Mouse (Mus musculus) heart, adult 2 months (tissue): ENCODE data around the gene Ttyh2. TPM values are rescaled to one million over a fixed set of nuclear protein-coding genes. Genes with fewer than 3 reads are reported as not detected.

Experiments used
- DNase-seq, 2 experiments: peaks; one replicate each; pipeline ENCODE4 v3.0.0; 2021
- H3K27ac ChIP-seq: fragments of 200-600 bp; 2 replicates; pipeline ENCODE4 v1.8.1; 2022
- H3K27me3 ChIP-seq: fragments of 200-500 bp; 2 replicates; pipeline ENCODE4 v1.6.1; 2012; ENCODE audit warnings: mild to moderate bottlenecking, low read length, inconsistent platforms, mixed read lengths; ENCODE audit not compliant: control insufficient read depth, insufficient read depth
- H3K36me3 ChIP-seq: fragments of 200-500 bp; 2 replicates; pipeline ENCODE4 v1.6.1; 2012; ENCODE audit warnings: low read length, inconsistent platforms; ENCODE audit not compliant: control insufficient read depth, insufficient read depth
- H3K4me1 ChIP-seq: fragments of 200-500 bp; 2 replicates; pipeline ENCODE4 v1.6.1; 2011; ENCODE audit warnings: low read length; ENCODE audit not compliant: control insufficient read depth, insufficient read depth
- H3K4me3 ChIP-seq: fragments of 200-600 bp; 2 replicates; pipeline ENCODE4 v1.8.1; 2022
- H3K79me2 ChIP-seq: fragments of 200-500 bp; replicated peaks from 2 replicates; pipeline ENCODE4 v1.6.1; 2012; ENCODE audit warnings: mild to moderate bottlenecking, inconsistent platforms, low read length, moderate library complexity, mixed read lengths; ENCODE audit not compliant: control insufficient read depth, insufficient read depth
- H3K9ac ChIP-seq: fragments of 200-500 bp; 2 replicates; pipeline ENCODE4 v1.6.1; 2012; ENCODE audit warnings: low read depth, mild to moderate bottlenecking, control low read depth, inconsistent platforms, low read length, mixed read lengths
- CTCF ChIP-seq: fragments of 200-600 bp; IDR thresholded peaks from 2 replicates; pipeline ENCODE4 v1.8.1; 2022; ENCODE audit warnings: antibody characterized with exemption, mild to moderate bottlenecking, moderate library complexity
- EP300 ChIP-seq: fragments of 200-500 bp; IDR thresholded peaks from 2 replicates; pipeline ENCODE4 v1.6.1; 2011; ENCODE audit warnings: low read depth, low read length, control low read depth; ENCODE audit not compliant: insufficient read depth
- POLR2A ChIP-seq: fragments of 200-500 bp; IDR thresholded peaks from 2 replicates; pipeline ENCODE4 v1.6.1; 2011; ENCODE audit warnings: mild to moderate bottlenecking, low read depth, low read length, control low read depth; ENCODE audit not compliant: insufficient read depth
- WGBS: fragments of 180-500 bp; shearing (Covaris S2); methylation state at CpG from one replicate; pipeline ENCODE4 v1.1.7; 2018; 5-methylcytosine and 5-hydroxymethylcytosine counted together
- intact Hi-C: fragments of 180-260 bp; cut with DNase I; formaldehyde crosslinking; loops from one replicate; pipeline ENCODE4 v1.15.1; 2025
- polyA plus RNA-seq: library from polyadenylated mRNA; depleted of rRNA; stranded (reverse); fragments of >200 nt; gene quantifications from 2 replicates; pipeline ENCODE4 v1.2.3, GENCODE M21; 2012
- total RNA-seq, 2 experiments: library from RNA; stranded (reverse); gene quantifications; 2 replicates each; pipeline ENCODE4 v1.2.3; 2021

Ttyh2 gene
- total and polyA plus RNA-seq, 3 experiments: 4.3 to 6.3 (median 4.9) TPM

- Histone ChIP-seq H3K4me3 (no peak overlapping the region), H3K4me1 (peaks cover 2% of the 10 kb centered on the region), H3K27ac (no peak overlapping the region), H3K36me3 (no peaks in the 10 kb centered on the region), H3K79me2 (no peaks in the 10 kb centered on the region), H3K27me3 (no peaks in the 10 kb centered on the region), H3K9ac (no peak overlapping the region)
- intact Hi-C loops: no loop called here
- DNase-seq: peak; percentile 31 to 39
- 79% methylated on average over 7 of the region's 7 CpGs for WGBS
- TF ChIP-seq CTCF: no peak
- no peak for TF ChIP-seq POLR2A
- no peak for TF ChIP-seq EP300
Measured at GRCm38 (mm10) chr11:114698496-114698895, 23.3 kb downstream of the Ttyh2 start.

DNA sequence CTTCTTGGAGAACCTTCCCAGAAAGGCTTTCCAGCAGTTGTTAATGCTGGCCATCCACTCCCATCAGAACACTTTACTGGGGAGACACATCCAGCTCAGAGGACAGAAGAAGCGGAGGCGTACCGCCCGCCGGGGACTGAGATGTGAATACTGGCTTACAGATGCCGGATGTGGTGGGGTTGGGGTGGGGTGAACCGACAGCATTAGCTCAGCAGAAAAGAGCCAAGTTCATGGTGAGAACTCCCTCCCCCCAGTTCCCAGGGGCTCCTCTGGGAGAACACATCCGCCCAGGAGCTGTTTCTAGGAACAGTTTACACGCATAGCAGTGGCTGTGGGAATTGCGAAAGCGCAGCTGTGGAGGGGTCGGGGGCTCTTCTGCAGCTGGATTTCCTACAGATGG, 24.3 kb downstream of the Ttyh2 start:
- no peak overlapping the region for H3K9ac ChIP-seq
- no peaks in the 10 kb centered on the region for H3K36me3 ChIP-seq
- H3K27ac ChIP-seq: no peak overlapping the region; the same call in 1 of the 2 replicates
- no peak overlapping the region for H3K4me3 ChIP-seq
- H3K27me3 ChIP-seq: no peaks in the 10 kb centered on the region
- intact Hi-C loops: no loop called here
- H3K79me2 ChIP-seq: no peaks in the 10 kb centered on the region
- TF ChIP-seq POLR2A: no peak
- no peak for TF ChIP-seq CTCF
- peak; percentile 74 to 86 for DNase-seq
- peaks cover 2% of the 10 kb centered on the region for H3K4me1 ChIP-seq
- 57% methylated on average over 12 of the region's 12 CpGs for WGBS

- no peak overlapping the region for H3K27ac ChIP-seq
- WGBS: 86% methylated on average over 15 of the region's 15 CpGs
- no peak for DNase-seq
- H3K27me3 ChIP-seq: no peaks in the 10 kb centered on the region
- H3K36me3 ChIP-seq: no peaks in the 10 kb centered on the region
- no peaks in the 10 kb centered on the region for H3K79me2 ChIP-seq
- intact Hi-C loops: no loop called here
- no peak overlapping the region for H3K4me3 ChIP-seq
- no peak overlapping the region for H3K9ac ChIP-seq
- H3K4me1 ChIP-seq: peaks cover 2% of the 10 kb centered on the region
- TF ChIP-seq EP300 (no peak), CTCF (no peak), POLR2A (no peak)
Measured at GRCm38 (mm10) chr11:114702311-114702995, 27.2 kb downstream of the Ttyh2 start.

- H3K4me3 ChIP-seq: no peak overlapping the region
- 87% methylated on average over 6 of the region's 6 CpGs for WGBS
- intact Hi-C loops: no loop called here
- H3K79me2 ChIP-seq: no peaks in the 10 kb centered on the region
- H3K27me3 ChIP-seq: no peaks in the 10 kb centered on the region
- no peak for DNase-seq
- TF ChIP-seq EP300 (no peak), CTCF (no peak), POLR2A (no peak)
- peaks cover 2% of the 10 kb centered on the region for H3K4me1 ChIP-seq
- H3K36me3 ChIP-seq: no peaks in the 10 kb centered on the region
- H3K27ac ChIP-seq: no peak overlapping the region
- no peak overlapping the region for H3K9ac ChIP-seq
Measured at GRCm38 (mm10) chr11:114702996-114703361, 27.7 kb downstream of the Ttyh2 start.

GRCm38 (mm10) chr11:114704071-114704913, 29.1 kb downstream of the Ttyh2 start:
- Histone ChIP-seq H3K4me1 (no peaks in the 10 kb centered on the region; the same call in 1 of the 2 replicates), H3K9ac (no peak overlapping the region), H3K4me3 (no peak overlapping the region), H3K27me3 (no peaks in the 10 kb centered on the region), H3K27ac (no peak overlapping the region), H3K79me2 (no peaks in the 10 kb centered on the region), H3K36me3 (no peaks in the 10 kb centered on the region)
- no peak for DNase-seq
- TF ChIP-seq CTCF (no peak), POLR2A (no peak), EP300 (no peak)
- intact Hi-C loops: no loop called here
- 62% methylated on average over 22 of the region's 22 CpGs for WGBS

GRCm38 (mm10) chr11:114706358-114706757, 31.1 kb downstream of the Ttyh2 start:
- 57% methylated on average over 5 of the region's 5 CpGs for WGBS
- H3K27me3 ChIP-seq: no peaks in the 10 kb centered on the region
- no peak overlapping the region for H3K9ac ChIP-seq
- no peaks in the 10 kb centered on the region for H3K36me3 ChIP-seq
- intact Hi-C loops: no loop called here
- H3K4me3 ChIP-seq: no peak overlapping the region
- no peaks in the 10 kb centered on the region for H3K4me1 ChIP-seq
- TF ChIP-seq POLR2A: no peak
- no peak for TF ChIP-seq EP300
- TF ChIP-seq CTCF: no peak
- H3K27ac ChIP-seq: no peak overlapping the region
- no peak for DNase-seq
- no peaks in the 10 kb centered on the region for H3K79me2 ChIP-seq
